Mouse (Mus musculus): ENCODE results near the gene Lrrc28.

DNA sequence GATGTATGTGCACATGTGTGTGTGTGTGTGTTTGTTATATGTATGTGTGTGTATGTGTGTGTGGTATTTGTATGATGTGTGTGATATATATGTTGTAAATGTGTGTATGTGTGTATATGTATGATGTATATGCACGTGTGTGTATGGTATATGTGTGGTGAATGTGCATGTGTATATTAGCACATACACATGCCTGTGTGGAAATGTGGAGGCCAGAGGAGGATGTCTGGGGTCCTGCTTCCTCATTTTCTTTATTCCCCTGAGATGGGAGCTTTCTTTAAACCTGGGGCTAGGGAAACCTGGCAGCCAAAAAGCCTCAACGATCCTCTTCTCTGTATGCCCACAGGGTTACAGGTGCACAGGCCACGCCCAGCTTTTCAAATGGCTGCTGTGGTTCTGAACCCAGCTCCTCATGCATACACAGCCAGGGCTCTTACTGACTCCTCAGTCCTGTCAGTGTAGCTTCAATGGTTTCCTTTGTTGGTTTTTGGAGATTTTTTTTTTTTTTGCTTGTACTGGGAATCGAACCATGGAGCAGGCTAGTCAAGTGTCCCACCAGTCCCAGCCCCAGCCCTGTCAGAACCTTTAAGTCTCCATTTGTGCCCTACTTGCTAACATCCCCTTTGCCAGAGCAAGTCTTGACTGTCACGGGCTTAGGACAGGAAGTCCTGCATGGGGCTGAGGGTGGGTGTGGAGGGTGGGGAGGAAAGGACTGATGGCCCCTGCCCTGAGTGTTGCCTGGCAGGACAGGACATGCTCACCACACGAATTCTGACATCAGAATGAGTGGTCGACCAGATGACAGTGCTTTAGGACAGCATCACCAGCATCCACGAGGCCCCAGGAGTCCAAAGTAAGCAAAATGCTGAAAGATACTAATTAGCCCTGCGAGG is 151.0 kb downstream of the Lrrc28 start:
- TF ChIP-seq CTCF (IDR thresholded peaks at IDR 0.05) (no peak), EP300 (IDR thresholded peaks at IDR 0.05) (no peak)
